Mouse (Mus musculus): Measurements from ENCODE around the gene Trib2. TPM values are rescaled to one million over a fixed set of nuclear protein-coding genes. Genes with fewer than 3 reads are reported as not detected.

The Trib2 gene
- total and polyA plus RNA-seq, 3 experiments, result 8.1 to 13.5 (median 10.6) TPM

DNA sequence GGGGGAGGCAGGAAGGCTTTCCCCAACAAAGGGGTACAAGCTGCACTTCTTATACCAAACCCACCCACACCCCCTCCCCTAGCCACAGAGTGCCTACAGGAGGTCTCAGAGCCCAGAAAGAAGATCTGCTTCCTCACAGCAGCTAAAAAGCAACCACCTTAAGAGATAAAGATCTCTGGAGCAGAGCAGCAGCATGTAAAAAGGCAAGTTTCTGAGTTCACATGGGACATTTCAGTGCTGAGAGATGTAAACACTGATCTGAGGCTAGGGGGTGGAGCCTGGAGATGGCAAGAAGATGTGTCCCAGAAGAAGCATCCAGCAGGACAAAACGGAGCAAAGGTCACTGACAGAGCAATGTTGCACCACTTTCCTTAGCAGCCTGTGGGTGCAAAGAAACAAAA, 11.8 kb downstream of the Trib2 start:
- Histone ChIP-seq H3K36me3 (replicated peaks in 1 of 2; ENCODE audit: control insufficient read depth in 1 of 2, insufficient read depth in 1 of 2, low read length in 1 of 2) (peaks cover 8 to 73% of the 10 kb centered on the region in 2 experiments), H3K27ac (ENCODE audit: insufficient read depth, low read depth) (no peak overlapping the region), H3K4me2 (ENCODE audit: insufficient read depth, low read depth, poor library complexity, severe bottlenecking) (no peak overlapping the region), H3K9me3 (replicated peaks; ENCODE audit: low read length) (no peaks in the 10 kb centered on the region), H3K9ac (ENCODE audit: insufficient read depth, low read depth) (no peak overlapping the region), H3K27me3 (replicated peaks) (no peaks in the 10 kb centered on the region), H3K4me3 (replicated peaks in 1 of 3; ENCODE audit: low read depth in 2 of 3, low read length in 2 of 3, poor library complexity in 1 of 3) (no peak overlapping the region), H3K4me1 (ENCODE audit: control insufficient read depth in 1 of 2, insufficient read depth in 2 of 2) (peaks cover 0 to 17% of the 10 kb centered on the region in 2 experiments; a peak in 2 of 4 replicates), H3K79me2 (replicated peaks; ENCODE audit: control insufficient read depth, extremely low read depth, insufficient read depth, poor library complexity, severe bottlenecking) (no peaks in the 10 kb centered on the region)
- dilution Hi-C loops (cut with MboI; ENCODE audit: extremely low pct_ligation_motif_present, extremely low pct_unique_long_range_greater_than_20kb, low sequenced_read_pairs), result no loop called here
- TF ChIP-seq UBTF (IDR thresholded peaks at IDR 0.05; ENCODE audit: low read depth, low read length) (no peak), MAZ (IDR thresholded peaks at IDR 0.05; ENCODE audit: low read depth, low read length) (no peak), NELFE (IDR thresholded peaks at IDR 0.05; ENCODE audit: low read depth, low read length) (no peak), USF1 (IDR thresholded peaks at IDR 0.05; ENCODE audit: low read depth, low read length) (no peak), E2F4 (IDR thresholded peaks at IDR 0.05; ENCODE audit: insufficient replicate concordance, low read depth, low read length) (no peak), SMC3 (IDR thresholded peaks at IDR 0.05; ENCODE audit: low read depth, low read length) (no peak), CHD2 (IDR thresholded peaks at IDR 0.05; ENCODE audit: low read length) (no peak), ETS1 (conservative IDR thresholded peaks at IDR 0.05; ENCODE audit: low read depth, low read length) (no peak), CTCF (conservative IDR thresholded peaks at IDR 0.05 in 1 of 2, IDR thresholded peaks at IDR 0.05 in 1 of 2; ENCODE audit: low read depth in 2 of 2, low read length in 2 of 2) (no peak), GABPA (IDR thresholded peaks at IDR 0.05; ENCODE audit: insufficient replicate concordance, low read depth, low read length) (no peak), JUN (IDR thresholded peaks at IDR 0.05; ENCODE audit: insufficient read depth, low read depth, low read length) (no peak), ZMIZ1 (IDR thresholded peaks at IDR 0.05; ENCODE audit: low read depth, low read length) (no peak), MAFK (IDR thresholded peaks at IDR 0.05; ENCODE audit: insufficient replicate concordance, low read length) (no peak), KAT2A (IDR thresholded peaks at IDR 0.05; ENCODE audit: insufficient replicate concordance, low read length) (no peak), TBP (conservative IDR thresholded peaks at IDR 0.05; ENCODE audit: low read depth, low read length) (no peak)
- in situ Hi-C loops (cut with MboI; ENCODE audit: low pct_ligation_motif_present, low pct_unique_long_range_greater_than_20kb, low sequenced_read_pairs), result no loop called here
- no peak for DNase-seq (ENCODE audit: extremely low read depth)

DNA sequence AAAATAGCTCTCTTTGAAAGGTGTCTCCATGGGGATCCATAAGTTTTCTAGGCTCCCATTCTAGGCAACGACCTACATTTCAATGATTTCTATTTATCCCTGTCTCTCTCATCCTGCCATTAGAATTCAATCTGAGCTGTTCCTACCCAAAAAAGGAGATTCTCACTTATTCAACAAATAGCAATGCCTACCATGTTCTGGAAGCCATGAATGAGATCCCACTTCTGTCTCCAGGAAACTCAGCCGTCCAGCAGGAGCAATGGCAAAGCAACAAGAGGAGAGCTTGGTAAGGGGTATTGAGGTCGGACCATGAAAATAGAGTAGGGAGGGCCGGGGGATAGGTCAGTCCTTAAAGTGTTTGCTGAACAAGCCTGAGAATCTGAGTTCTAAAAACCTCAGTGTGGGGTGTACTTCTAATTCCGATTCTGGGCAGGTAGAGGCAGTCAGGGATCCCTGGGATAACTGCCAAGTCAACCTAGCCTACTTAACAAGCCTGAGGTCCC, 12.7 kb downstream of the Trib2 start:
- H3K4me2 ChIP-seq (ENCODE audit: insufficient read depth, low read depth, poor library complexity, severe bottlenecking), result no peak overlapping the region
- DNase-seq (ENCODE audit: extremely low read depth), result no peak
- H3K9ac ChIP-seq (ENCODE audit: insufficient read depth, low read depth), result no peak overlapping the region
- H3K4me3 ChIP-seq (replicated peaks in 1 of 3; ENCODE audit: low read depth in 2 of 3, low read length in 2 of 3, poor library complexity in 1 of 3), result no peak overlapping the region
- TF ChIP-seq ZC3H11A (IDR thresholded peaks at IDR 0.05; ENCODE audit: low read depth, low read length) (no peak), E2F4 (IDR thresholded peaks at IDR 0.05; ENCODE audit: insufficient replicate concordance, low read depth, low read length) (no peak), JUND (conservative IDR thresholded peaks at IDR 0.05; ENCODE audit: low read depth, low read length) (no peak), RAD21 (IDR thresholded peaks at IDR 0.05; ENCODE audit: low read depth, low read length) (no peak), SMC3 (IDR thresholded peaks at IDR 0.05; ENCODE audit: low read depth, low read length) (no peak), USF1 (IDR thresholded peaks at IDR 0.05; ENCODE audit: low read depth, low read length) (no peak), ZNF384 (IDR thresholded peaks at IDR 0.05; ENCODE audit: low read depth, low read length) (no peak), CHD1 (IDR thresholded peaks at IDR 0.05; ENCODE audit: low read depth, low read length) (no peak), RCOR1 (conservative IDR thresholded peaks at IDR 0.05; ENCODE audit: low read depth, low read length) (no peak), EP300 (IDR thresholded peaks at IDR 0.05; ENCODE audit: low read length) (no peak)
- in situ Hi-C loops (cut with MboI; ENCODE audit: low pct_ligation_motif_present, low pct_unique_long_range_greater_than_20kb, low sequenced_read_pairs), result no loop called here
- peaks cover 0 to 13% of the 10 kb centered on the region in 2 experiments; a peak in 2 of 4 replicates for H3K4me1 ChIP-seq (ENCODE audit: control insufficient read depth in 1 of 2, insufficient read depth in 2 of 2)
- H3K27ac ChIP-seq (ENCODE audit: insufficient read depth, low read depth), result no peak overlapping the region
- no peaks in the 10 kb centered on the region for H3K27me3 ChIP-seq (replicated peaks)
- peaks cover 3 to 71% of the 10 kb centered on the region in 2 experiments for H3K36me3 ChIP-seq (replicated peaks in 1 of 2; ENCODE audit: control insufficient read depth in 1 of 2, insufficient read depth in 1 of 2, low read length in 1 of 2)
- H3K9me3 ChIP-seq (replicated peaks; ENCODE audit: low read length), result no peaks in the 10 kb centered on the region
- no peaks in the 10 kb centered on the region for H3K79me2 ChIP-seq (replicated peaks; ENCODE audit: control insufficient read depth, extremely low read depth, insufficient read depth, poor library complexity, severe bottlenecking)
- dilution Hi-C loops (cut with MboI; ENCODE audit: extremely low pct_ligation_motif_present, extremely low pct_unique_long_range_greater_than_20kb, low sequenced_read_pairs), result no loop called here
